Mouse (Mus musculus) gastrocnemius, adult 18-20 months (tissue): ENCODE data around the gene Rab39b. TPM values are rescaled to one million over a fixed set of nuclear protein-coding genes. Genes with fewer than 3 reads are reported as not detected.

Experiments
- DNase-seq: peaks from one replicate; pipeline ENCODE4 v3.0.0; 2021; ENCODE audit warnings: low spot score
- long read RNA-seq, 2 experiments: library from polyadenylated mRNA; stranded (forward); transcript quantifications; one replicate each; pipeline ENCODE4 v2.0.0; 2021
- total RNA-seq, 2 experiments: library from RNA; stranded (reverse); gene quantifications; 2 replicates each; pipeline ENCODE4 v1.2.3; 2021

Rab39b gene
- under 1 TPM; 0.07 to 0.21 TPM for total RNA-seq
- long read RNA-seq, experiment 1, result 0 reads
- long read RNA-seq, experiment 2, result 0 reads

DNA sequence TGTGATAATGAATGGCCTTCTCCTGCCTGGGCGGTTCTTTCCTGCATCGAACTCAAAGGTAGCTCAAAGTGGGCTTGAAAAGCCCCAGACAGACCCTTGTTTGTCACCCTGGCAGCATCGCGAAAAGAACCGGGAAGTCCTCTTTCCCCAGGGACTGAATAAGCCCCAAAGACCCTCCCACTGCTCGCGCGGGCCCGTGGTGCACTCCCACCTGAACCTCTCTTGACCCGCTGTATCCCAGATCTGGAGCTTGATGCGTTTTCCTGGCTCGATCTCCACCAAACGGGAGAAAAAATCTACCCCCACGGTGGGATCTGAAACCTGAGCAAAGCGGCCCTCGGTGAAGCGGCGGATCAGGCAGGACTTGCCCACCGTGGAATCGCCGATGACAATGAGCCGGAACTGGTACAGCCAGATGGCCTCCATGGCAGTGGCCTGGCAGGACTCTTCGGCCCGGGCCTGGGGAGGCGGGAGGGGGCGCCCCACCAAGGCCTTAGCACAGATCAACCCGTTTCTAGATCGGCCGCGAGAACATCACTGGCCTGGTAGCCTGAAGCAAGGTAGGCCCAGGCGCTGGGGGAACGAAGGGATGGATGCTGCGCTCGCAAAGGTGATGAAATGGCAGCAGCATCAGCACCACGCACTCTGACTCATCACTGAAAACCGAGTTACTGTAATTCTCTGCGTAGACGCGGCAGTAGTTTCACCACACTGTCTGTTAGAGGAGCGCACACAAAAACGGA, at the start of gene Rab39b:
Gene Rab39b, minus strand, starts transcription at position 650 of the 743 bp plus-strand sequence.
- peak; percentile 1 for DNase-seq

- no peak for DNase-seq
Measured at GRCm38 (mm10) chrX:75578539-75578938, 508 bp upstream of the Rab39b start.

Other genes starting within 250 kb of the Rab39b start
- 100 to 1,000 TPM; 218 to 237 TPM for gene Fundc2, start 195.8 kb downstream of the Rab39b start, total RNA-seq
- gene F8, start 195.6 kb downstream of the Rab39b start, total RNA-seq, result 1 to 10 TPM in 1 of 2 experiments, under 1 TPM in 1; 0.66 to 1.0 TPM
- 1 to 10 TPM; 7.6 to 9.1 TPM for gene Cmc4, start 161.6 kb downstream of the Rab39b start, total RNA-seq
- 1 to 10 TPM; 1.9 to 2.3 TPM for gene Mtcp1, start 161.6 kb downstream of the Rab39b start, total RNA-seq
- gene Brcc3, start 161.6 kb downstream of the Rab39b start, total RNA-seq, result 10 to 100 TPM; 22.0 to 25.1 TPM
- gene Vbp1, start 63.9 kb downstream of the Rab39b start, total RNA-seq, result 10 to 100 TPM; 35.4 to 37.2 TPM